Mouse (Mus musculus): ENCODE measurements at regions not wholly inside any gene's neighbourhood (a gene's known extent, or its start where the extent isn't known, plus 50 kb on each side); places are given as distances from the start of the nearest gene placed in this dataset.

DNA sequence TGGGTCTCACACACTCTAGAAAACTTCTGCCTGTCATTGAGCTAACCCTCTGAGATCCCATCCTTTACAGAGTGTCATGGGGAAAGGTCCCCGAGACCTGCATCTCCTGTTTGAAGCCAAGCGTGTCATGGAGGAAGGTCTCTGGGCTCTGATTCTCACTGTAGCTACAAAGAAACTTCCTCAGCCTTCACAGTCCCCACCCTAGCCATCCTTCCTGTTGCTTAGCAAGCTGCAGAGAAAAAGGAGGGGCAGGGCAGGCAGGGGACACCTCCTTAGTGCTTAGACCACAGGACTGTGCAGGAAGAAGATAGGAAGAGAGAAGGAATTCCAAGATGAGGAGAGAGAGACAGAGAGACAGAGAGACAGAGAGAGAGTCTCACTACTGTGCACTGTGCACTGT is 74.6 kb upstream of the Tgfbr2 start:
- no peak for ATAC-seq (replicated peaks; ENCODE audit: low FRiP score, low TSS enrichment, poor library complexity, severe bottlenecking)

- no peak for ATAC-seq (replicated peaks; ENCODE audit: low FRiP score, low TSS enrichment, poor library complexity, severe bottlenecking)
These were observed 70.0 kb upstream of the Tgfbr2 start for GRCm38 (mm10) chr9:116245136-116245535.

GRCm38 (mm10) chr9:116244619-116244899 is 69.4 kb upstream of the Tgfbr2 start:
- no peak for ATAC-seq (replicated peaks; ENCODE audit: low FRiP score, low TSS enrichment, poor library complexity, severe bottlenecking)

GRCm38 (mm10) chr9:116243775-116244618 is 68.8 kb upstream of the Tgfbr2 start:
- ATAC-seq (replicated peaks; ENCODE audit: low FRiP score, low TSS enrichment, poor library complexity, severe bottlenecking), result no peak

DNA sequence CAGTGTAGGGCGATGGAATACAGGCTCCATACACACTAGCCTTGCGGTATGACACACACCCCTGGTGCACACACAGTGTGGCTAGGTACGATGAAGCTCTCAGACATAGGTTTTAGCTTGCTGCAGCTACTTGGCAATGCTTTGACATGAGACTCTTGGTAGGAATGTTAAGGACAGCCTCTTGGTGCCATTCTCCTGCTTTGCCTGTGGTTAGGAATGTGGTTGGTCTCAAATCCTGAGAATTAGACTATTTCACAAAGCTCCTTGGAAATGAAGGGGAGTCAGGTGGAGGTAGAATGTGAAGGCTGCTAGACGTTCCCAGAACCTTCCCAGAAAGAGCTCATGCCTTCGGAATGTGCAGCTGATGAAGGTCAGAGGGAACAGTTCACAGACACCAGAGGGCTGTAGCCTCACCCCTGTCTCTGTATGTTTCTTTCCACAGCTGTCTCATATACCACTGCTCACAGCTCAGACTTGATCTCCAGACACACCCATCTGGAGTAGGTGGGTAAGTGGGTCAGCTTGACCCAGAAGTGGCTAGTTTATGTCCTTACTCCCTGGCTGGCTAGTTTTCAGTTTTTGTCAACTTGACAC is 66.9 kb upstream of the Tgfbr2 start:
- no peak for ATAC-seq (replicated peaks; ENCODE audit: low FRiP score, low TSS enrichment, poor library complexity, severe bottlenecking)

- ATAC-seq (replicated peaks; ENCODE audit: low FRiP score, low TSS enrichment, poor library complexity, severe bottlenecking), result no peak
These were observed 66.1 kb upstream of the Tgfbr2 start for GRCm38 (mm10) chr9:116241290-116241689.

GRCm38 (mm10) chr9:116236836-116237235 is 61.7 kb upstream of the Tgfbr2 start:
- peak; percentile 75 for ATAC-seq (replicated peaks; ENCODE audit: low FRiP score, low TSS enrichment, poor library complexity, severe bottlenecking)

- no peak for ATAC-seq (replicated peaks; ENCODE audit: low FRiP score, low TSS enrichment, poor library complexity, severe bottlenecking)
These were observed 59.0 kb upstream of the Tgfbr2 start for GRCm38 (mm10) chr9:116234170-116234569.

- ATAC-seq (replicated peaks; ENCODE audit: low FRiP score, low TSS enrichment, poor library complexity, severe bottlenecking), result no peak
These were observed 57.2 kb upstream of the Tgfbr2 start for GRCm38 (mm10) chr9:116232386-116232785.

- ATAC-seq (replicated peaks; ENCODE audit: low FRiP score, low TSS enrichment, poor library complexity, severe bottlenecking), result no peak
These were observed 56.5 kb upstream of the Tgfbr2 start for GRCm38 (mm10) chr9:116231351-116232311.

GRCm38 (mm10) chr9:116230346-116230745 is 55.2 kb upstream of the Tgfbr2 start:
- ATAC-seq (replicated peaks; ENCODE audit: low FRiP score, low TSS enrichment, poor library complexity, severe bottlenecking), result no peak

GRCm38 (mm10) chr9:116228443-116228842 is 53.3 kb upstream of the Tgfbr2 start:
- no peak for ATAC-seq (replicated peaks; ENCODE audit: low FRiP score, low TSS enrichment, poor library complexity, severe bottlenecking)

GRCm38 (mm10) chr9:116227738-116228137 is 52.6 kb upstream of the Tgfbr2 start:
- no peak for ATAC-seq (replicated peaks; ENCODE audit: low FRiP score, low TSS enrichment, poor library complexity, severe bottlenecking)
